Mouse (Mus musculus) lung, postnatal 36 days (tissue): ENCODE results near the gene Wdtc1.

Experiments used
- DNase-seq: peaks from one replicate; pipeline ENCODE4 v3.0.0; 2022; ENCODE audit warnings: mixed read lengths

Wdtc1 gene

DNA sequence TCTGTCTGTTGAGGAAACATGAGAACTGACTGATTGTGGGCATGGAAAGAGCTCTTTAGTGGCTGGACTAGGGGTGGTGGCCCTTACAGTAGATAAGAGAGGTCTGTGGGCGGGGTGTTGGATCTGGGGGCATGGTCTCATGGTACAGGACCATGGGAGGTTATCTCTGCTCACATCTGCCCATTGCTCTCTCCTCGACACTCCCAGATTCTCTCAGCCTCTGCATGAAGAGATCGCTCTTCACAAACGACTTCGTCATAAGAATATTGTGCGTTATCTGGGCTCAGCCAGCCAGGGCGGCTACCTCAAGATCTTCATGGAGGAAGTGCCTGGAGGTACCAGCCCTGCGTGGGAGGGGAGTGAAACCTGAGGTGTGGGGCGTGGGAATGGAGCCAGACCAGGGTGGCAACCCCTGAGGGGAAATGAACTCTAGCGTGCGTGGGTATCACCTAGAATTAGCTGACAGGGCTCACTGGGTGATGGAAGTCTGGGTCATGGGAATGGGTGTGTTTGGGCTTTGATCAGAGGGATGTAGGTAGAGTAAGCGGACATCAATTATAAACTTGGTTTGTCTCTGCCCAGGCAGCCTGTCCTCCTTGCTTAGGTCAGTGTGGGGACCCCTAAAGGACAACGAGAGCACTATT is 105.4 kb downstream of the Wdtc1 start:
- DNase-seq: no peak

DNA sequence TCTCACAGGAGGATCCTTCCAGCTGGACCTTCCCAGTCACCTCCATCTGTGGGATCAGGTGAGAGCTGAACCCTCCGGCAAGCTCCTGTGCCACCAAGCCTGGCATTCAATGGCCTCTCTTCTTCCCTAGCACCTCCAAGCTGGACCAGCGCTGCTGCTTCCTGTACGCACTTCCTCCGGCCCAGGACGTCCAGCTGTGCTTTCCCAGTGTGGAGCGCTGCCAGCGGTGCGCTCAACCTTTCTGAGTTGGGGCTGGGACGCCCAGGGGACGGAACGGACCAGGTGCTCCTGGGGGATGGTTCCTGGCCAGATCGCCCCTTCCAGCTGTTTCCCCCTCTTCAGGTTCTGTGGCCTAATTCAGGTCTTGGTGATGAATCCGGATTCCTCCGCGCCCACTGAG is 106.2 kb downstream of the Wdtc1 start:
- peak; percentile 73 for DNase-seq

DNA sequence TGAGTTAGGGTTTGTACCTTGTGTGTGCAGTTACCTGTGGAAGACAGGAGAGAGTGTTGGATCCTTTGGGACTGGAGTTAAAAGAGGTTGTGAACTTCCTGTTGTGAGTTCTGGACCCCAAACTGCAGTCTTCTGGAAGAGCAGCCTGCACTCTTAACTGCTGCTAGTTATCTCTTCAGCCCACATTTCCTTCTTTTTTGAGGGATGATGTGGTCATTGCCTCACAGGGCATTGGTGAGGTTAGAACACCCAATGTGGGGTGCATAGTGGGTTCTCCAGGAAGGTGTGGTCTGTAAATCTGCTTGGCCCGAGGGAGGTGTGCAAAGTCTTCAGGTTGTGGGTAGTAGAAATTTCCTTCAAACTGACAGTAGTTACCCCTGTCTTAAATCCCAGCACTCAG is 109.0 kb downstream of the Wdtc1 start:
- no peak for DNase-seq

DNA sequence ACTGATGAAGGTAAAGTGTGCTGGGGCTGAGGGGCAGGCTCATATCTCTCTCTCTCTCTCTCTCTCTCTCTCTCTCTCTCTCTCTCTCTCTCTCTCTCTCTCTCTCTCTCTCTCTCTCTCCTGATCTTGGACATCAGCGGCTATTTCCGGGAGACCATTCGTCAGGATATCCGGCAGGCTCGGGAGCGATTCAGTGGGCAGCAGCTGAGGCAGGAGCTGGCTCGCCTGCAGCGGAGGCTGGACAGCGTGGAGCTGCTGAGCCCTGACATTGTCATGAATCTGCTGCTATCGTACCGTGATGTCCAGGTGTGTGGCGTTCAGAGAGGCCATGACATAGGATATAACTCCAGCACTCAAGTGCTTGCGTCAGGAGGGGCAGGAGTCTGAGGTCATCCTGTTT is 109.7 kb downstream of the Wdtc1 start:
- peak; percentile 58 for DNase-seq

DNA sequence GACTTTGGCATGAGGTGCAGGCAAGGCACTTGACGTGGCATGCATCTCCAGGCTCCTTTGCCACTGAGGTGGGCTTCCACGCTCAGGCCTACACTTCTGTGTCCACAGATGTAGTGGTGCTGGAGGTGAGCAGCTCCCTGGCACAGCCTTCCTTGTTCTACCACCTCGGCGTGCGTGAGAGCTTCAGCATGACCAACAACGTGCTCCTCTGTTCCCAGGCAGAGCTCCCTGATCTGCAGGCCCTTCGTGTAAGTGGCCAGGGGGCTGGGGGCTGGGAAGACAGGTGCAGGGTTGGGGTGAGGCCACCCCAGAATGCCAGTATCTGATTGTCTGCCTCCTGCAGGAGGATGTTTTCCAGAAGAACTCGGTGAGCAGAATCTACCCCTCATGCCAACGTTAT is 110.6 kb downstream of the Wdtc1 start:
- no peak for DNase-seq
